Mouse (Mus musculus): Measurements from ENCODE around the gene Rps6ka3. TPM values are rescaled to one million over a fixed set of nuclear protein-coding genes. Genes with fewer than 3 reads are reported as not detected.
A peak's percentile ranks its signal among the peaks of the same experiment; 100 is the strongest.

Rps6ka3 gene
- polyA plus RNA-seq, 1 experiment from 2014 or later: 1.7 TPM

- Histone ChIP-seq H3K4me3 (ENCODE audit: low read depth, low read length) (peak within 1 kb of the TSS; percentile 81), H3K36me3 (replicated peaks; ENCODE audit: insufficient read depth, low read length) (0 out of 2 replicates have a peak, but pooled peaks cover 3% of the 10 kb centered on the region), H3K27me3 (ENCODE audit: insufficient read depth, low read length) (no peaks in the 10 kb centered on the region), H3K27ac (ENCODE audit: low read depth) (peak within 1 kb of the TSS; percentile 78), H3K9me3 (ENCODE audit: low read length) (no peaks in the 10 kb centered on the region), H3K4me1 (ENCODE audit: insufficient read depth) (peaks cover 7% of the 10 kb centered on the region; the same call in 1 of the 2 replicates), H3K9ac (replicated peaks) (peak within 1 kb of the TSS; percentile 80), H3K4me2 (ENCODE audit: low read depth, low read length) (peak within 1 kb of the TSS; percentile 72)
- ATAC-seq (peak; percentile 97), DNase-seq (peak; percentile 81)
- 16% methylated on average over 39 of the region's 76 CpGs for WGBS (ENCODE audit: insufficient replicate concordance)
- no peak for TF ChIP-seq EP300 (IDR thresholded peaks at IDR 0.05; ENCODE audit: low read depth)
- peak; percentile 28; the same call in 1 of the 2 replicates for TF ChIP-seq CTCF (IDR thresholded peaks at IDR 0.05; ENCODE audit: low read depth)
These were observed 162.0 kb downstream of the Rps6ka3 start, which contains the start of gene Eif1ax for GRCm38 (mm10) chrX:159371831-159372752. Gene Eif1ax (plus strand): TSS chrX:159372178.

- Histone ChIP-seq H3K27ac (ENCODE audit: low read depth) (peak overlapping the region; percentile 78), H3K36me3 (replicated peaks; ENCODE audit: insufficient read depth, low read length) (peaks cover 3% of the 10 kb centered on the region; the same call in 1 of the 2 replicates), H3K9me3 (ENCODE audit: low read length) (no peaks in the 10 kb centered on the region), H3K9ac (replicated peaks) (peak overlapping the region; percentile 80), H3K4me2 (ENCODE audit: low read depth, low read length) (peak overlapping the region; percentile 72), H3K4me1 (ENCODE audit: insufficient read depth) (peaks cover 7% of the 10 kb centered on the region; the same call in 1 of the 2 replicates), H3K27me3 (ENCODE audit: insufficient read depth, low read length) (no peaks in the 10 kb centered on the region), H3K4me3 (ENCODE audit: low read depth, low read length) (peak overlapping the region; percentile 81)
- TF ChIP-seq EP300 (IDR thresholded peaks at IDR 0.05; ENCODE audit: low read depth) (no peak), CTCF (IDR thresholded peaks at IDR 0.05; ENCODE audit: low read depth) (no peak)
- no peak for ATAC-seq
- no peak for DNase-seq
- WGBS (ENCODE audit: insufficient replicate concordance): 18% methylated on average over 9 of the region's 9 CpGs
These were observed 162.6 kb downstream of the Rps6ka3 start for GRCm38 (mm10) chrX:159372753-159373144.

GRCm38 (mm10) chrX:159387105-159387504 is 177.0 kb downstream of the Rps6ka3 start:
- Histone ChIP-seq H3K27me3 (ENCODE audit: insufficient read depth, low read length) (no peaks in the 10 kb centered on the region), H3K4me1 (ENCODE audit: insufficient read depth) (no peaks in the 10 kb centered on the region), H3K27ac (ENCODE audit: low read depth) (no peak overlapping the region), H3K4me2 (ENCODE audit: low read depth, low read length) (no peak overlapping the region), H3K9me3 (ENCODE audit: low read length) (no peaks in the 10 kb centered on the region), H3K36me3 (replicated peaks; ENCODE audit: insufficient read depth, low read length) (peaks cover 7% of the 10 kb centered on the region; the same call in 1 of the 2 replicates), H3K9ac (replicated peaks) (no peak overlapping the region), H3K4me3 (ENCODE audit: low read depth, low read length) (no peak overlapping the region)
- DNase-seq (no peak), ATAC-seq (no peak)
- no peak for TF ChIP-seq EP300 (IDR thresholded peaks at IDR 0.05; ENCODE audit: low read depth)
- no peak for TF ChIP-seq CTCF (IDR thresholded peaks at IDR 0.05; ENCODE audit: low read depth)
- 87% methylated on average over 9 of the region's 9 CpGs for WGBS (ENCODE audit: insufficient replicate concordance)

- H3K4me1 ChIP-seq (ENCODE audit: insufficient read depth): no peaks in the 10 kb centered on the region
- DNase-seq: no peak
These were observed 178.8 kb downstream of the Rps6ka3 start for GRCm38 (mm10) chrX:159388953-159389352.

GRCm38 (mm10) chrX:159390347-159390962 is 180.3 kb downstream of the Rps6ka3 start:
- Histone ChIP-seq H3K36me3 (replicated peaks; ENCODE audit: insufficient read depth, low read length) (0 out of 2 replicates have a peak, but pooled peaks cover 7% of the 10 kb centered on the region), H3K4me1 (ENCODE audit: insufficient read depth) (no peaks in the 10 kb centered on the region), H3K9ac (replicated peaks) (no peak overlapping the region), H3K4me3 (ENCODE audit: low read depth, low read length) (no peak overlapping the region), H3K27ac (ENCODE audit: low read depth) (no peak overlapping the region), H3K9me3 (ENCODE audit: low read length) (no peaks in the 10 kb centered on the region), H3K27me3 (ENCODE audit: insufficient read depth, low read length) (no peaks in the 10 kb centered on the region), H3K4me2 (ENCODE audit: low read depth, low read length) (no peak overlapping the region)
- ATAC-seq: no peak
- DNase-seq: no peak
- WGBS (ENCODE audit: insufficient replicate concordance): 73% methylated on average over 6 of the region's 6 CpGs
- TF ChIP-seq CTCF (IDR thresholded peaks at IDR 0.05; ENCODE audit: low read depth) (no peak), EP300 (IDR thresholded peaks at IDR 0.05; ENCODE audit: low read depth) (no peak)

More at GRCm38 (mm10) chrX:159388953-159389352, 178.8 kb downstream of the Rps6ka3 start:
- Histone ChIP-seq H3K27me3 (ENCODE audit: insufficient read depth, low read length) (no peaks in the 10 kb centered on the region), H3K36me3 (replicated peaks; ENCODE audit: insufficient read depth, low read length) (peaks cover 7% of the 10 kb centered on the region; the same call in 1 of the 2 replicates), H3K9me3 (ENCODE audit: low read length) (no peaks in the 10 kb centered on the region), H3K9ac (replicated peaks) (no peak overlapping the region), H3K27ac (ENCODE audit: low read depth) (no peak overlapping the region), H3K4me2 (ENCODE audit: low read depth, low read length) (no peak overlapping the region), H3K4me3 (ENCODE audit: low read depth, low read length) (no peak overlapping the region)
- no peak for ATAC-seq
- TF ChIP-seq EP300 (IDR thresholded peaks at IDR 0.05; ENCODE audit: low read depth) (no peak), CTCF (IDR thresholded peaks at IDR 0.05; ENCODE audit: low read depth) (no peak)

- ATAC-seq: no peak
- no peak for TF ChIP-seq CTCF (IDR thresholded peaks at IDR 0.05; ENCODE audit: low read depth)
- TF ChIP-seq EP300 (IDR thresholded peaks at IDR 0.05; ENCODE audit: low read depth): no peak
These were observed 181.1 kb downstream of the Rps6ka3 start for GRCm38 (mm10) chrX:159391239-159391638.

More at GRCm38 (mm10) chrX:159391239-159391638, 181.1 kb downstream of the Rps6ka3 start:
- H3K27ac ChIP-seq (ENCODE audit: low read depth): no peak overlapping the region
- H3K4me3 ChIP-seq (ENCODE audit: low read depth, low read length): no peak overlapping the region
- H3K4me2 ChIP-seq (ENCODE audit: low read depth, low read length): no peak overlapping the region
- no peak for DNase-seq
- H3K4me1 ChIP-seq (ENCODE audit: insufficient read depth): no peaks in the 10 kb centered on the region
- 0 out of 2 replicates have a peak, but pooled peaks cover 7% of the 10 kb centered on the region for H3K36me3 ChIP-seq (replicated peaks; ENCODE audit: insufficient read depth, low read length)
- 72% methylated on average over 3 of the region's 3 CpGs for WGBS (ENCODE audit: insufficient replicate concordance)
- H3K27me3 ChIP-seq (ENCODE audit: insufficient read depth, low read length): no peaks in the 10 kb centered on the region
- no peaks in the 10 kb centered on the region for H3K9me3 ChIP-seq (ENCODE audit: low read length)
- no peak overlapping the region for H3K9ac ChIP-seq (replicated peaks)
